Mouse (Mus musculus): ENCODE measurements around the gene Stx4a. TPM values are rescaled to one million over a fixed set of nuclear protein-coding genes. Genes with fewer than 3 reads are reported as not detected.
"Not testable (repeated sequence)": the region's sequence is repeated elsewhere in the genome, so short reads cannot be mapped to it uniquely, and the experiment has no call there.

The Stx4a gene
- polyA plus RNA-seq, 1 experiment from 2014 or later, result 58.9 TPM

DNA sequence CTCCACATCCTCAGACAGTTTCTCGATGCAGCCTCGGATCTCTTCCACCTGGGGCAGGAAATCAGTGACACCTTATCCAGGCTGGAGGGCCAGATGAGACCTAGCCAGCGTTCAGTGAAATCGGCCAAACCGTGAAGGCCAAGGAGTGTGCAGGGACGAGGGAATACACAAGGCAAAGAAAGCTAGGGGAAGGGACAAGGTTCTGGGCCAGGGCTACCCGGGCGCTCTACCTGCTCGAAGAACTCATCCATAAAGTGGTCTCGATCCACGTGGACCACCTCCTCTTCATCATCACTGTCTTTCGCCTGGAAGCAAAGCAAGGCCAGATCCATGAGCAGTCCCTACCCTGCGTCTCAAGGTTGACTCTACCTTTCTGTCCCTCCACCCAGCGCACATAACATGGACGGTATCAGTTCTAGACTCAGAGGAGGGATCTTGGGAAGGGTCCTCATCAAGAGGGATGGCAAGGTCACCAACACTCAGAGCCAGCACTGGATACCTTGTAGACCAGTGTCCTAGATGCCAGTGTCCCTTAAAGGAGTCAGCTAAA is 8.9 kb upstream of the Stx4a start:
- WGBS, result 92% methylated on average over 15 of the region's 15 CpGs
- Histone ChIP-seq H3K9ac (no peak overlapping the region), H3K36me3 (peaks cover 14% of the 10 kb centered on the region)

DNA sequence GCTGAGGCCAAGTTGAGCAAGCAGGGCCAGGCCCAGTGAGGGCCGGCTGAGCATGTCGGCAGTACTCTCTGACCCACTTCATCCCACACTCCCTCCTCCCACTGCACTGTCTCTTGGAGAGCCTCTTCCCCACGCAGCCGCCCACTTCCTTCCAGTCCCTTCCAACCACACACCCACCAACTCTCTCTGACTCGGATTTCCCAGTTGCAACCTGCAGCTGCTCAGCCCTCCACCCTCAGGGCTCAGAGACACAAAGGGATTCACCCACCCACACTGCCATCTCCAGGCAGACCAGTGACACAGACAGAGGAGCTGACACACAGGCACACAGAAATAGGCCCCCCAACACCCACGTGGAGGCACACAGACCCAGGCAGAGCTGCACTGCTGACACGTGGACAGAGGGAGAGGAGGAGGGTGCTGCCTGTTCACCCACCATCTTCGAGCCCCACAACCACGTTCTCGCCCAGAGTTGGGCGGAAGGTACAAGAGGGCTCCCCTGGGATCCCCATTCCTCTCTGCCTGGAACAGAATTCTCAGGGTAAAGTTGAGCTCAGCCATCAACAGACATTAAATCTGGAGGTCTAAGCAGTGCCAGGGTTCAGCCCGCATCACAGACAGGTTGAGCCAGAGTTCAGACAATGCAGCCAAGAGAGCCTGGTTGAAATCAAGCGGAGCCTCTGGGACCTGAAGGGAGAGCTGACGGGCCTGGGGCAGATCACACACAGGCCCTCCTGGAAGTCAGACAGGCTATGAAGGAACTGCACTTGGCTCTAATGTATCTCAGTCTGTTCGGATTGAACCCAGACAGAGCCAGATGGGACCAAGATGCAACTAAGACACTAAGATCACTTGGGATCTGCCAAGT is 7.9 kb upstream of the Stx4a start:
- H3K9me3 ChIP-seq (replicated peaks), result no peaks in the 10 kb centered on the region
- peaks cover 14% of the 10 kb centered on the region; the same call in 1 of the 2 replicates for H3K4me1 ChIP-seq
- ATAC-seq (ENCODE audit: insufficient number of reproducible peaks, low FRiP score, low TSS enrichment, low read depth), result peak; percentile 41; the same call in 1 of the 2 replicates
- no peak overlapping the region for H3K4me2 ChIP-seq (replicated peaks)
- H3K27me3 ChIP-seq, result no peaks in the 10 kb centered on the region
- no peak overlapping the region for H3K9ac ChIP-seq
- WGBS, result 46% methylated on average over 15 of the region's 15 CpGs
- H3K27ac ChIP-seq (replicated peaks), result peak overlapping the region; percentile 45; the same call in 1 of the 2 replicates
- peaks cover 7% of the 10 kb centered on the region for H3K36me3 ChIP-seq
- H3K4me3 ChIP-seq (replicated peaks), result no peak overlapping the region

More for the DNA sequence above, 8.9 kb upstream of the Stx4a start:
- Histone ChIP-seq H3K4me3 (replicated peaks) (no peak overlapping the region), H3K27ac (replicated peaks) (no peak overlapping the region), H3K9me3 (replicated peaks) (no peaks in the 10 kb centered on the region), H3K4me2 (replicated peaks) (no peak overlapping the region), H3K4me1 (peaks cover 11% of the 10 kb centered on the region; the same call in 1 of the 2 replicates), H3K27me3 (no peaks in the 10 kb centered on the region)
- no peak for ATAC-seq (ENCODE audit: insufficient number of reproducible peaks, low FRiP score, low TSS enrichment, low read depth)

DNA sequence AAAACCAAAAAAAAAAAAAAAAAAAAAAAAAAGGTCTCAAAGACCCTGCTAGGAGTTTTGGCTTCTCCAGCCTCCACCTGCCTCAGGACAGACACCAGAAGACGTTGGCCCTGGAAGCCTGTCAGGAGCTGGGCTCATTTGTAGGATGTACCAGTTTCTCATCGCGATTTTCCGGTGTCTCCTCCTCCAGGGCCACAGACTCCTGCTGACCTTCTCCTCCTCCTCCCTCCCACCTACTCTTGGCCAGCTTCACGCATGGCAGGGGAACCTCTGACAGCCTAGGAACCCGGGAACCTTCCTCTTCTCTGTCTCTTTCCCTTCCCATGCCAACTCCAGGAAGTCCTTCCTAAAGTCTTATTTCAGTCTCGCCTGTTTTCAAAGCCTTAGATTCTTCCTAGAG is 7.0 kb upstream of the Stx4a start:
- Histone ChIP-seq H3K4me2 (replicated peaks) (no peak overlapping the region), H3K4me1 (peaks cover 18% of the 10 kb centered on the region; the same call in 1 of the 2 replicates), H3K36me3 (peaks cover 7% of the 10 kb centered on the region), H3K27ac (replicated peaks) (no peak overlapping the region), H3K4me3 (replicated peaks) (no peak overlapping the region), H3K9me3 (replicated peaks) (no peaks in the 10 kb centered on the region), H3K9ac (no peak overlapping the region), H3K27me3 (no peaks in the 10 kb centered on the region)
- WGBS, result 83% methylated on average over 7 of the region's 7 CpGs
- ATAC-seq (ENCODE audit: insufficient number of reproducible peaks, low FRiP score, low TSS enrichment, low read depth), result no peak

DNA sequence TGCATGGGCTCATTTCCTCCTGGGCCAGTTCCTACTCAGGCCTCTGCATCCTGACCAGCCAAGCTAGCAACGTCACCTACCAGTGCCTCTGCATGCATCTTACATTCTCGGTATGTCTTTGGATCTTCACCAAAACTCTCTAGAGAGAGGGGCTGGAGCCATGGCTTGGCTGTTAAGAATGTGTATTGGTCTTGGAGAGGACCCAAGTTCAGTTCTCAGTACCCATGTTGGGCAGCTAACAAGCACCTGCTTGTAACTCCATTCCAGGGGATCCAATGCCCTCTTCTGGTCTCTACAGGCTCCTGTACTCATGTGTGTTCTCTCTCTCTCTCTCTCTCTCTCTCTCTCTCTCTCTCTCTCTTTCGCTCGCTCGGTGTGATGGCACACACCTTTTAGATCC is 6.3 kb upstream of the Stx4a start:
- Histone ChIP-seq H3K9ac (no peak overlapping the region), H3K9me3 (replicated peaks) (no peaks in the 10 kb centered on the region), H3K27ac (replicated peaks) (no peak overlapping the region), H3K4me3 (replicated peaks) (no peak overlapping the region), H3K36me3 (peaks cover 7% of the 10 kb centered on the region), H3K4me1 (peaks cover 20% of the 10 kb centered on the region), H3K27me3 (no peaks in the 10 kb centered on the region), H3K4me2 (replicated peaks) (no peak overlapping the region)
- 90% methylated on average over 5 of the region's 5 CpGs for WGBS
- no peak for ATAC-seq (ENCODE audit: insufficient number of reproducible peaks, low FRiP score, low TSS enrichment, low read depth)

DNA sequence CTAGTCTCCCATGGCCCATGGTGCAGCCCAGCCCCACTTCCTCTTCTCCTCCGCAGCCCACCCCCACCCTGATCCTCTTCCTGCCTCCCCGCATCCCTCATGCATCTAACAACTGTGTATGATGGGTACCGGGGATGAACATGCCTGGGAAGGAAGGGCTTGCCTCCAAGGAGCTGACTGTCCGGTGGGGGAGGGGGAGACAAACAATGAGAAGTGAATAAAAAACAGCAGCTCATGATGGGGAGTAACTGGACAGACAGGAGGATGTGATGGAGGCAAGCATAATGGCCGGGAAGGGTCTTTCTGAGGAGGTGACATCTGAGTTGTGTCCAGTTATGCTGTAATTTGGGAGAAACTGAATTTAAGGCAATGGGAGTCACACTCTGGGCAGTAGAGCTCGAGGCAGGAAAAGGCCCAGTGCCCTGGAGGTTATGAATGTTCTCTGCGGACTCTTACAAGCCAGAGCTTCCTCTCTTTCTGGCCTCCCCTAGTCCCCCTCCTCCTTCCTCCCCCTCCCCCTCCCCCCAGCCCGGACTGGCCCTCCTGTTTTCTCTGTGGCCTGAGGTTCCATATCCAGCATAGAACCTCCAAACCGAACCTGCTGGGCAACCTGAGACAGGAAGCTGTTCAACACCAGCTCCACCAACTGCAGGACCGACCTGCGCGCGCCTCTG is 3.1 kb upstream of the Stx4a start:
- Histone ChIP-seq H3K4me2 (replicated peaks) (no peak overlapping the region), H3K4me1 (peaks cover 37% of the 10 kb centered on the region), H3K27ac (replicated peaks) (peak overlapping the region; percentile 22; the same call in 1 of the 2 replicates), H3K27me3 (no peaks in the 10 kb centered on the region), H3K36me3 (no peaks in the 10 kb centered on the region), H3K9me3 (replicated peaks) (no peaks in the 10 kb centered on the region), H3K4me3 (replicated peaks) (no peak overlapping the region), H3K9ac (no peak overlapping the region)
- WGBS, result 45% methylated on average over 13 of the region's 13 CpGs
- ATAC-seq (ENCODE audit: insufficient number of reproducible peaks, low FRiP score, low TSS enrichment, low read depth), result no peak

DNA sequence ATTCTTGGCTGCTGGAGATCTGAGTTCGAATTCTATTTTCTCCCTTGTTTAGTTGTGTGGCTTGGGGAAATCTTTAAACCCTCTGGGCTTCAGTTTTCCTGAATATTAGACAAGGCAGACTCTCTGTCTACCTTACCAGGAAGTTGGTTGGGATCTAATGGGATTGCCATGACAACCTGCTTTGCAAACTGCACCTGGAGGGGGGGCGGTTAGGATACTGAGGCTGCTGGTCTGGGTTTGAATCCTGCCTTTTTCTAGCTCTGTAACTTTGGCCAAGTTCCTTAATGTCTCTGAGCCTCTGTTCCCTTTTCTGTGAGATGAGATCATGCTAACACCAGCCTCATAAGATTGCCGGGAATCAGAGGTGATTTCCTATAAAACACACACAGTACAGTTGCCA is 1.6 kb upstream of the Stx4a start:
- 86% methylated on average over 3 of the region's 3 CpGs for WGBS
- ATAC-seq (ENCODE audit: insufficient number of reproducible peaks, low FRiP score, low TSS enrichment, low read depth), result no peak
- Histone ChIP-seq H3K9ac (no peak overlapping the region), H3K27me3 (no peaks in the 10 kb centered on the region), H3K9me3 (replicated peaks) (no peaks in the 10 kb centered on the region), H3K36me3 (no peaks in the 10 kb centered on the region), H3K27ac (replicated peaks) (no peak overlapping the region), H3K4me1 (peaks cover 31% of the 10 kb centered on the region), H3K4me3 (replicated peaks) (no peak overlapping the region), H3K4me2 (replicated peaks) (no peak overlapping the region)

DNA sequence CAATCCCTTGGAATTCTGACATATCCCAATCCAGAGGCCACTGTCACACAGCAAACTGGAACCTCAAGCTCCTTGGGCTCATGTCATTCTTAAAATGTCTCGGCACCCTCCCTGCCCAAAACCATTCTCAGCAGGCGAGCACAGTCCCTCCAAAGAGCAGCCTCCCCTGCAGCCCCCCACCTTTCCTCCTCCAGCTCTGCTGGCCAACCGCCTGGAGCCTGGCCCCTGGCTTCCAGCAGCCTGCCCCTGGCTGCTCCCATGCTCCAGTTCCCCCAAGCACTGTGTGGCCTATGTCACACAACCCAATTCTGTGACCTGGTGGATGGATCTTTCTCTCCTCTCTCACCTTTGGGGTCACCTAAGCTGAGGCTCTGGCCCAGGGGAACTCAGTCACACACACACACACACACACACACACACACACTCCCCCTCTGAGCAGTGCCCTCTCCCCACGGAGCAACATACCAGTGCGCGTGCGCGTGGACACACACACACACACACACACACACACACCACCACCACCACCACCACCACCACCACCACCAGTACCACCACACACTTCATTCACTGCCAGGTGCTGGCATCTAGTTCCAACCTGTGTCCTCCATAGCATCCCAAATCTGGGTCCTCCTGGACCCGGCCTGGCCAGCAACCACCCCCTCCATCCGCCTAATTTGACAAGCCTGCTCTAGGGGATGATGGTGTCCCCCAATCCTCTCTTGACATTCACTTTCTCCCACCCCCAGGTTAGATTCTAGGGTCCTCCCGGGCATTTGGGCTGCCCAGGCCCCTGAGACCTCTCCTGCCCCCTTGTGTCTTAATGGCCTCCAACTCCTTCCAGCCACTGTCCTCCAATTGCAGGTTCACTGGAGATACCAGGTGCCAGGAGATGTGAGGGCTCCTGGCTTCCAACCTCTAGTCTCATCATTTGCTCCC is 590 bp upstream of the Stx4a start:
- ATAC-seq (ENCODE audit: insufficient number of reproducible peaks, low FRiP score, low TSS enrichment, low read depth), result no peak
- H3K9ac ChIP-seq, result peak overlapping the region; percentile 65
- H3K4me1 ChIP-seq, result peaks cover 31% of the 10 kb centered on the region
- H3K9me3 ChIP-seq (replicated peaks), result no peaks in the 10 kb centered on the region
- H3K4me2 ChIP-seq (replicated peaks), result peak overlapping the region; percentile 77
- H3K27ac ChIP-seq (replicated peaks), result peak overlapping the region; percentile 55; the same call in 1 of the 2 replicates
- peak overlapping the region; percentile 61 for H3K4me3 ChIP-seq (replicated peaks)
- no peaks in the 10 kb centered on the region for H3K27me3 ChIP-seq
- WGBS, result 58% methylated on average over 11 of the region's 11 CpGs
- H3K36me3 ChIP-seq, result no peaks in the 10 kb centered on the region

DNA sequence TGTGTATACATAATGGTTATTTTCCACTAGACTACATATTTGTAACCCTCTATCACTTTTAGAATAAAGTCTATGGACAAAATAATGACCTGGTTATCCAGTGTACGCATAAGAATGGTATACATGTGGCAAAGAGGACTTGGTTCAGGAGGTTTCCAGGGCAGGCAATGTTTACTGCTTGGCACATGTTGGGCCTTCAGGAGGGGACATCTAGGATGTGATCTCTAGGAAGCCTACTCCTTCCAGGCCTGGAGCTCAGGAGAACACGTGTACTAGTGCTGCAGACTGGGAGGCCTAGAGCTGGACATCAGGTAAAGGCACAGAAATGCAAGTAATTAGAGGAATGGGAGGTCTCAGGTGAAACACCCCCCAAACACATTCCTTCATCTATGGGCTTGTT is 11.5 kb downstream of the Stx4a start:
- Histone ChIP-seq H3K4me3 (replicated peaks) (no peak overlapping the region), H3K36me3 (no peaks in the 10 kb centered on the region), H3K27me3 (no peaks in the 10 kb centered on the region), H3K4me2 (replicated peaks) (no peak overlapping the region), H3K9me3 (replicated peaks) (no peaks in the 10 kb centered on the region), H3K9ac (no peak overlapping the region), H3K27ac (replicated peaks) (no peak overlapping the region), H3K4me1 (peaks cover 2% of the 10 kb centered on the region; the same call in 1 of the 2 replicates)
- ATAC-seq (ENCODE audit: insufficient number of reproducible peaks, low FRiP score, low TSS enrichment, low read depth), result no peak
- WGBS, result 66% methylated on average over 2 of the region's 2 CpGs

DNA sequence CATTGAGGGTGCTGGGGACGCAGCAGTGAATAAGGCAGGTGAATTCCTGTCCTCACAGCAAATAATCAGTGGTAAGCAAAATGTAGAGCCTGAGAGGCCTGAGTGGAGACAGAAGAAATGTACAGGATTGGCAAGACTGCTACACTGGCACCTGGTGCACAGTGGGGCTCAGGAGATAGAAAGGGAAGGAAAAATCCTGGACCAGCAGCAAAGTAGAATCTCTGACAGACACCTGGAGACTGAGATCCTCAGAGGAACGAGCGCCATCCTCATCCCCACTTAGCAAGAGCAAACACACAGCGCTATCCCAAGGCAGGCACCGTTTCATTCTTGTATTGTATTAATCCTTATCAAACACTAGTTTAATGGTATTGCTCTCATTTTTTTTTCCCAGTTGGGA is 13.4 kb downstream of the Stx4a start:
- Histone ChIP-seq H3K4me3 (replicated peaks) (no peak overlapping the region), H3K9me3 (replicated peaks) (no peaks in the 10 kb centered on the region), H3K9ac (no peak overlapping the region), H3K4me1 (peaks cover 8% of the 10 kb centered on the region), H3K4me2 (replicated peaks) (no peak overlapping the region), H3K27ac (replicated peaks) (no peak overlapping the region), H3K36me3 (no peaks in the 10 kb centered on the region), H3K27me3 (no peaks in the 10 kb centered on the region)
- WGBS, result 85% methylated on average over 5 of the region's 5 CpGs
- no peak for ATAC-seq (ENCODE audit: insufficient number of reproducible peaks, low FRiP score, low TSS enrichment, low read depth)

DNA sequence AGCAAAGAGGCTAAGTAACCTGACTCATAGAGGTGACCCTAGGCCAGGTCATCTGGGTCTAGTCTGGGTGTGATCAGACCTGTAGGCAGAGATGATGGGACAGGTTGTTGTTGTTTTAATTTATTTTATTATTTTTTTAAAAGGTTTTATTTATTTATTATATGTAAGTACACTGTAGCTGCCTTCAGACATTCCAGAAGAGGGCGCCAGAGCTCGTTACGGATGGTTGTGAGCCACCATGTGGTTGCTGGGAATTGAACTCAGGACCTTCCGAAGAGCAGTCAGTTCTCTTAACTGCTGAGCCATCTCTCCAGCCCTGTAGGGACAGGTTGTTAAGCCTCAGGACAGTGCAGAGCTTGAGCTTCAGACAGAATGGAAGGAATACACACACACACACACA is 13.8 kb downstream of the Stx4a start:
- 75% methylated on average over 4 of the region's 4 CpGs for WGBS
- H3K4me2 ChIP-seq (replicated peaks); H3K27ac ChIP-seq (replicated peaks); ATAC-seq (ENCODE audit: insufficient number of reproducible peaks, low FRiP score, low TSS enrichment, low read depth); H3K27me3 ChIP-seq; H3K9ac ChIP-seq; H3K4me3 ChIP-seq (replicated peaks); H3K9me3 ChIP-seq (replicated peaks); H3K36me3 ChIP-seq: not testable (repeated sequence)
- H3K4me1 ChIP-seq, result peaks cover 12% of the 10 kb centered on the region

Data from embryonic facial prominence, embryonic 15.5 days (tissue).